Mouse (Mus musculus): ENCODE data around the gene Kcnh2. TPM values are rescaled to one million over a fixed set of nuclear protein-coding genes. Genes with fewer than 3 reads are reported as not detected.

The Kcnh2 gene
- total and polyA plus RNA-seq, 3 experiments = 1.8 to 6.8 TPM; not detected in 1

GRCm38 (mm10) chr5:24334749-24335148 is 16.7 kb downstream of the Kcnh2 start:
- no peak overlapping the region for H3K4me3 ChIP-seq (ENCODE audit: control insufficient read depth in 1 of 2, insufficient read depth in 1 of 2, low read depth in 2 of 2, low read length in 2 of 2)
- H3K4me1 ChIP-seq (ENCODE audit: control insufficient read depth in 1 of 2, insufficient read depth in 2 of 2, low read length in 2 of 2) = peaks cover 2 to 9% of the 10 kb centered on the region in 2 experiments; a peak in 2 of 4 replicates
- no peak for DNase-seq (ENCODE audit: low read depth, low spot score)
- H3K27ac ChIP-seq (ENCODE audit: control insufficient read depth, low read depth, low read length) = no peak overlapping the region
- no peak overlapping the region for H3K9ac ChIP-seq (ENCODE audit: control insufficient read depth, low read depth, low read length, poor library complexity, severe bottlenecking)
- TF ChIP-seq RCOR1 (IDR thresholded peaks at IDR 0.05; ENCODE audit: low read depth, low read length) (no peak), SIN3A (IDR thresholded peaks at IDR 0.05; ENCODE audit: low read length) (no peak), ETS1 (IDR thresholded peaks at IDR 0.05; ENCODE audit: low read depth, low read length) (no peak), TBP (IDR thresholded peaks at IDR 0.05; ENCODE audit: low read depth, low read length) (no peak), TCF12 (IDR thresholded peaks at IDR 0.05; ENCODE audit: low read depth, low read length) (no peak), TAL1 (IDR thresholded peaks at IDR 0.05; ENCODE audit: low read length) (no peak), NRF1 (IDR thresholded peaks at IDR 0.05; ENCODE audit: insufficient read depth, low read depth, low read length, poor library complexity, severe bottlenecking) (no peak), USF2 (IDR thresholded peaks at IDR 0.05; ENCODE audit: borderline replicate concordance in 1 of 2, insufficient read depth in 1 of 2, low read depth in 1 of 2, low read length in 2 of 2) (no peak), HCFC1 (IDR thresholded peaks at IDR 0.05; ENCODE audit: low read depth, low read length) (no peak), MYB (IDR thresholded peaks at IDR 0.05; ENCODE audit: low read depth, low read length) (no peak), MEF2A (IDR thresholded peaks at IDR 0.05; ENCODE audit: extremely low read depth, insufficient replicate concordance, low read depth, low read length, poor library complexity, severe bottlenecking) (no peak), MAX (IDR thresholded peaks at IDR 0.05; ENCODE audit: low read length) (no peak), MAFK (IDR thresholded peaks at IDR 0.05; ENCODE audit: borderline replicate concordance, low read depth, low read length) (no peak), NELFE (IDR thresholded peaks at IDR 0.05; ENCODE audit: low read depth, low read length) (no peak), POLR2A (IDR thresholded peaks at IDR 0.05; ENCODE audit: control insufficient read depth in 1 of 2, insufficient read depth in 1 of 2, low read depth in 1 of 2, low read length in 2 of 2, poor library complexity in 1 of 2) (no peak)
- H3K79me2 ChIP-seq (ENCODE audit: control insufficient read depth, insufficient read depth, low read length, poor library complexity) = no peaks in the 10 kb centered on the region
- H3K36me3 ChIP-seq (ENCODE audit: control insufficient read depth in 1 of 2, insufficient read depth in 2 of 2, low read length in 2 of 2) = no peaks in the 10 kb centered on the region; a peak in 1 of 4 replicates
- H3K9me3 ChIP-seq (replicated peaks; ENCODE audit: insufficient read depth, low read length) = no peaks in the 10 kb centered on the region
- H3K27me3 ChIP-seq (ENCODE audit: control insufficient read depth in 1 of 2, insufficient read depth in 2 of 2, low read length in 2 of 2) = no peaks in the 10 kb centered on the region

- H3K79me2 ChIP-seq (ENCODE audit: control insufficient read depth, insufficient read depth, low read length, poor library complexity) = no peaks in the 10 kb centered on the region
- H3K4me1 ChIP-seq (ENCODE audit: control insufficient read depth in 1 of 2, insufficient read depth in 2 of 2, low read length in 2 of 2) = no peaks in the 10 kb centered on the region
- TF ChIP-seq KAT2A (conservative IDR thresholded peaks at IDR 0.05; ENCODE audit: low read depth, low read length) (no peak), MEF2A (IDR thresholded peaks at IDR 0.05; ENCODE audit: extremely low read depth, insufficient replicate concordance, low read depth, low read length, poor library complexity, severe bottlenecking) (no peak), BHLHE40 (IDR thresholded peaks at IDR 0.05; ENCODE audit: borderline replicate concordance, low read depth, low read length) (no peak), GABPA (IDR thresholded peaks at IDR 0.05; ENCODE audit: low read depth, low read length) (no peak), GATA1 (IDR thresholded peaks at IDR 0.05; ENCODE audit: low read depth, low read length) (no peak), ZMIZ1 (IDR thresholded peaks at IDR 0.05; ENCODE audit: low read depth, low read length) (no peak), ZNF384 (IDR thresholded peaks at IDR 0.05; ENCODE audit: low read depth, low read length) (no peak), TBP (IDR thresholded peaks at IDR 0.05; ENCODE audit: low read depth, low read length) (no peak)
- H3K9me3 ChIP-seq (replicated peaks; ENCODE audit: insufficient read depth, low read length) = no peaks in the 10 kb centered on the region
- H3K9ac ChIP-seq (ENCODE audit: control insufficient read depth, low read depth, low read length, poor library complexity, severe bottlenecking) = no peak overlapping the region
- H3K36me3 ChIP-seq (ENCODE audit: control insufficient read depth in 1 of 2, insufficient read depth in 2 of 2, low read length in 2 of 2) = no peaks in the 10 kb centered on the region
- no peaks in the 10 kb centered on the region for H3K27me3 ChIP-seq (ENCODE audit: control insufficient read depth in 1 of 2, insufficient read depth in 2 of 2, low read length in 2 of 2)
- H3K4me3 ChIP-seq (ENCODE audit: control insufficient read depth in 1 of 2, insufficient read depth in 1 of 2, low read depth in 2 of 2, low read length in 2 of 2) = no peak overlapping the region
- H3K27ac ChIP-seq (ENCODE audit: control insufficient read depth, low read depth, low read length) = no peak overlapping the region
- peak; percentile 27 for DNase-seq (ENCODE audit: low read depth, low spot score)
Measured at GRCm38 (mm10) chr5:24332401-24332800, 19.0 kb downstream of the Kcnh2 start.
